Mouse (Mus musculus) hindbrain, embryonic 11.5 days (tissue): ENCODE measurements around the gene Tbc1d24. TPM values are rescaled to one million over a fixed set of nuclear protein-coding genes. Genes with fewer than 3 reads are reported as not detected.

ENCODE experiments used
- ATAC-seq: fragments of 200-750 bp; cut with Nextera tagmentation; 2 replicates; pipeline ENCODE4 v1.8.0; 2017; ENCODE audit warnings: mild to moderate bottlenecking, moderate TSS enrichment, moderate library complexity; ENCODE audit not compliant: low FRiP score
- DNase-seq: peaks from one replicate; pipeline ENCODE4 v3.0.0-alpha.2; 2015; ENCODE audit warnings: low spot score
- H3K27ac ChIP-seq: fragments of 300-500 bp; sonication (generic); 2 replicates; pipeline ENCODE4 v1.5.1; 2014; ENCODE audit warnings: mild to moderate bottlenecking, low read depth, low read length
- H3K27me3 ChIP-seq: fragments of 300-500 bp; sonication (generic); 2 replicates; pipeline ENCODE4 v1.6.1; 2014; ENCODE audit warnings: mild to moderate bottlenecking, low read length, moderate library complexity, mixed read lengths; ENCODE audit not compliant: control insufficient read depth, insufficient read depth
- H3K36me3 ChIP-seq: fragments of 300-500 bp; sonication (generic); 2 replicates; pipeline ENCODE4 v1.6.1; 2014; ENCODE audit warnings: mild to moderate bottlenecking, low read length, moderate library complexity, mixed read lengths; ENCODE audit not compliant: control insufficient read depth, insufficient read depth
- H3K4me1 ChIP-seq: fragments of 300-500 bp; sonication (generic); replicated peaks from 2 replicates; pipeline ENCODE4 v1.6.1; 2014; ENCODE audit warnings: low read length, mixed read lengths; ENCODE audit not compliant: control insufficient read depth, insufficient read depth
- H3K4me2 ChIP-seq: fragments of 300-500 bp; sonication (generic); replicated peaks from 2 replicates; pipeline ENCODE4 v1.6.1; 2014; ENCODE audit warnings: mild to moderate bottlenecking, low read depth, low read length
- H3K4me3 ChIP-seq: fragments of 300-500 bp; sonication (generic); 2 replicates; pipeline ENCODE4 v1.5.1; 2014; ENCODE audit warnings: low read depth, low read length
- H3K9ac ChIP-seq: fragments of 300-500 bp; sonication (generic); 2 replicates; pipeline ENCODE4 v1.6.1; 2014; ENCODE audit warnings: low read depth, low read length
- H3K9me3 ChIP-seq: fragments of 300-500 bp; sonication (generic); 2 replicates; pipeline ENCODE4 v1.6.1; 2016; ENCODE audit warnings: low read length; ENCODE audit not compliant: control insufficient read depth
- WGBS: fragments of 180-500 bp; shearing (Covaris S2); extraction: QIAGEN DNeasy Blood & Tissue Kit; methylation state at CpG from one replicate; pipeline ENCODE4 v1.1.7; 2014; 5-methylcytosine and 5-hydroxymethylcytosine counted together
- polyA plus RNA-seq: library from polyadenylated mRNA; unstranded; fragments of >200 nt; fragmentation: Nextera tagmentation; extraction: Ambion mirVana; gene quantifications from 2 replicates; pipeline ENCODE4 v1.2.1, GENCODE M21; 2014

The Tbc1d24 gene
- polyA plus RNA-seq, 1 experiment from 2014 or later: 6.3 TPM

- Histone ChIP-seq H3K27ac (no peak overlapping the region), H3K27me3 (peaks cover 2% of the 10 kb centered on the region), H3K4me2 (no peak overlapping the region), H3K36me3 (peaks cover 10% of the 10 kb centered on the region; the same call in 1 of the 2 replicates), H3K9me3 (no peaks in the 10 kb centered on the region), H3K4me3 (no peak overlapping the region), H3K9ac (no peak overlapping the region), H3K4me1 (peaks cover 16% of the 10 kb centered on the region)
- no peak for ATAC-seq
- WGBS: 81% methylated on average over 6 of the region's 6 CpGs
- no peak for DNase-seq
These were observed 7.8 kb upstream of the Tbc1d24 start for GRCm38 (mm10) chr17:24213186-24213585.

GRCm38 (mm10) chr17:24212441-24213018 lies 7.2 kb upstream of the Tbc1d24 start:
- peak overlapping the region; percentile 77 for H3K4me2 ChIP-seq
- H3K9me3 ChIP-seq: no peaks in the 10 kb centered on the region
- peaks cover 10% of the 10 kb centered on the region; the same call in 1 of the 2 replicates for H3K36me3 ChIP-seq
- 23% methylated on average over 5 of the region's 5 CpGs for WGBS
- no peak overlapping the region for H3K27ac ChIP-seq
- ATAC-seq (no peak), DNase-seq (no peak)
- H3K4me3 ChIP-seq: peak overlapping the region; percentile 45
- H3K4me1 ChIP-seq: peaks cover 17% of the 10 kb centered on the region
- H3K9ac ChIP-seq: no peak overlapping the region; the same call in 1 of the 2 replicates
- peaks cover 9% of the 10 kb centered on the region for H3K27me3 ChIP-seq

GRCm38 (mm10) chr17:24211631-24212440 lies 6.5 kb upstream of the Tbc1d24 start:
- Histone ChIP-seq H3K27me3 (peaks cover 15% of the 10 kb centered on the region), H3K9ac (peak overlapping the region; percentile 81), H3K4me2 (peak overlapping the region; percentile 77), H3K36me3 (peaks cover 10% of the 10 kb centered on the region; the same call in 1 of the 2 replicates), H3K27ac (peak overlapping the region; percentile 30), H3K9me3 (no peaks in the 10 kb centered on the region), H3K4me3 (peak overlapping the region; percentile 45), H3K4me1 (peaks cover 21% of the 10 kb centered on the region)
- WGBS: 1% methylated on average over 37 of the region's 37 CpGs
- DNase-seq: peak; percentile 86
- peak; percentile 41 for ATAC-seq

GRCm38 (mm10) chr17:24210591-24210990 lies 5.2 kb upstream of the Tbc1d24 start:
- peaks cover 19% of the 10 kb centered on the region for H3K27me3 ChIP-seq
- H3K9ac ChIP-seq: no peak overlapping the region
- H3K4me3 ChIP-seq: no peak overlapping the region
- peaks cover 5% of the 10 kb centered on the region; the same call in 1 of the 2 replicates for H3K36me3 ChIP-seq
- no peak for ATAC-seq
- DNase-seq: no peak
- H3K4me1 ChIP-seq: peaks cover 25% of the 10 kb centered on the region
- H3K9me3 ChIP-seq: no peaks in the 10 kb centered on the region
- H3K27ac ChIP-seq: no peak overlapping the region
- WGBS: 67% methylated on average over 3 of the region's 3 CpGs
- H3K4me2 ChIP-seq: no peak overlapping the region

GRCm38 (mm10) chr17:24209916-24210240 lies 4.5 kb upstream of the Tbc1d24 start:
- Histone ChIP-seq H3K27me3 (peaks cover 19% of the 10 kb centered on the region), H3K27ac (0 out of 2 replicates have a peak overlapping the region, but pooled peaks have one; percentile 79), H3K4me1 (peaks cover 27% of the 10 kb centered on the region), H3K4me3 (no peak overlapping the region), H3K9me3 (no peaks in the 10 kb centered on the region), H3K4me2 (no peak overlapping the region; the same call in 1 of the 2 replicates), H3K36me3 (no peaks in the 10 kb centered on the region), H3K9ac (no peak overlapping the region)
- no peak for DNase-seq
- 79% methylated on average over 3 of the region's 3 CpGs for WGBS
- no peak for ATAC-seq

- ATAC-seq: peak; percentile 36
- H3K36me3 ChIP-seq: no peaks in the 10 kb centered on the region
- H3K4me2 ChIP-seq: peak within 1 kb of the TSS; percentile 94
- peaks cover 29% of the 10 kb centered on the region for H3K4me1 ChIP-seq
- peak within 1 kb of the TSS; percentile 79 for H3K27ac ChIP-seq
- peak within 1 kb of the TSS; percentile 80 for H3K9ac ChIP-seq
- H3K4me3 ChIP-seq: peak within 1 kb of the TSS; percentile 48
- WGBS: 1% methylated on average over 18 of the region's 43 CpGs
- peaks cover 19% of the 10 kb centered on the region for H3K27me3 ChIP-seq
- peak; percentile 74 for DNase-seq
- no peaks in the 10 kb centered on the region for H3K9me3 ChIP-seq
These were observed 3.9 kb upstream of the Tbc1d24 start, which contains the start of gene Ntn3 for GRCm38 (mm10) chr17:24209043-24209915. TSS of gene Ntn3 (minus strand) at chr17:24209531.

- WGBS: 1% methylated on average over 29 of the region's 29 CpGs
- Histone ChIP-seq H3K9ac (peak overlapping the region; percentile 80), H3K36me3 (no peaks in the 10 kb centered on the region), H3K4me2 (peak overlapping the region; percentile 94), H3K9me3 (no peaks in the 10 kb centered on the region), H3K27ac (peak overlapping the region; percentile 79), H3K27me3 (peaks cover 19% of the 10 kb centered on the region), H3K4me3 (peak overlapping the region; percentile 48), H3K4me1 (peaks cover 29% of the 10 kb centered on the region)
- no peak for DNase-seq
- no peak for ATAC-seq
These were observed 3.3 kb upstream of the Tbc1d24 start for GRCm38 (mm10) chr17:24208641-24209042.
